Comparison of ENCODE assay signal across 19 mouse cellular contexts in the genomic region with DNA sequence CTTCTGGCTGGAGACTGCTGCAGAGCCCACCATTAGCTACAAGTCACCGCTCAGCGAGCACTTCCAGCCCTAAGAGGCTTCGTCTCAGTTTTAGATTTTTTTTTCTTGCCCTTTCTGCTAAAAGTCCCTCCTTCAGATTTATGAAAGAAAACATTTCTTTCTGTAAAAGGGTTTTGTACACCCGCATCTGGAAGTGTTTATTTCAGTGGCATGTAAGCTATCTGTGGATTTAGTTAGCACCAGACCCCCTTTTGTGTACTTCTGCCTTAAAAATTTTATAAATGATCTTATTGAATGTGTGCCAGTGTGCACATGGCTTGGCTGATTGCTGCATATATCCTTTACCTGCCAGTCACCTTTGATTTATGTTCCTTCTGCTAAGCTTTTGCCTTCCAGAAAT.
DNase-seq lines count a peak whose midpoint lies in the region; ATAC-seq and TF ChIP-seq lines count a peak whose summit lies in the region.
"Had no signal": no experiment of that assay in that cellular context is flagged by ENCODE, and none has a peak within 500 bp of the region (broad histone marks: within the 10 kb centered on the region; RNA-seq: fewer than 3 reads in every experiment).

No protein-coding gene starts in this region.

- no peak overlapping the region for H3K4me3 ChIP-seq in hindbrain, embryonic 12.5 days
- no peak overlapping the region for H3K4me3 ChIP-seq in hindbrain, embryonic 10.5 days
- no peak overlapping the region for H3K4me3 ChIP-seq in embryonic fibroblast, embryonic 13.5 days (ENCODE audit: insufficient read depth, low read length)
- H3K4me3 ChIP-seq in limb, embryonic 12.5 days (replicated peaks): no peak overlapping the region
- H3K4me3 ChIP-seq in layer of hippocampus, adult 2 months: no peak overlapping the region
- H3K4me3 ChIP-seq: forebrain, embryonic 15.5 days; heart, embryonic 13.5 days; hindbrain, embryonic 13.5 days had no signal

- H3K27ac ChIP-seq in hindbrain, embryonic 12.5 days: 0 out of 2 replicates have a peak overlapping the region, but pooled peaks have one; percentile 40
- no peak overlapping the region for H3K27ac ChIP-seq in hindbrain, embryonic 10.5 days
- peak overlapping the region; percentile 32; the same call in 1 of the 2 replicates for H3K27ac ChIP-seq in embryonic fibroblast, embryonic 13.5 days (ENCODE audit: insufficient read depth, low read length)
- peak overlapping the region; percentile 72 for H3K27ac ChIP-seq in limb, embryonic 12.5 days
- H3K27ac ChIP-seq in layer of hippocampus, adult 2 months: no peak overlapping the region
- H3K27ac ChIP-seq: forebrain, embryonic 15.5 days; heart, embryonic 13.5 days; hindbrain, embryonic 13.5 days; hindbrain, postnatal 0 days had no signal

- no peaks in the 10 kb centered on the region for H3K27me3 ChIP-seq in hindbrain, embryonic 12.5 days
- H3K27me3 ChIP-seq in hindbrain, embryonic 10.5 days (ENCODE audit: insufficient read depth, poor library complexity, severe bottlenecking): no peaks in the 10 kb centered on the region
- no peaks in the 10 kb centered on the region for H3K27me3 ChIP-seq in limb, embryonic 12.5 days
- H3K27me3 ChIP-seq: forebrain, embryonic 15.5 days; heart, embryonic 13.5 days; hindbrain, embryonic 13.5 days; Patski had no signal

- no peak for DNase-seq in hindbrain, embryonic 10.5 days (ENCODE audit: low spot score)
- no peak for DNase-seq in layer of hippocampus, adult 2 months (ENCODE audit: low spot score in 2 of 2)
- DNase-seq in heart, adult 9 months (ENCODE audit: low spot score in 2 of 2): no peak
- DNase-seq in right cerebral cortex, postnatal 4 days: no peak
- DNase-seq: adrenal gland, adult 2 months; adrenal gland, postnatal 25 days; cerebellum, adult 18-20 months; cerebellum, adult 9-11 months; cerebellum, postnatal 36 days; gastrocnemius, postnatal 10 days; heart, postnatal 36 days had no signal

- no peak for TF ChIP-seq CTCF in embryonic fibroblast, embryonic 13.5 days (IDR thresholded peaks at IDR 0.05; ENCODE audit: borderline replicate concordance, insufficient read depth, low read length)
- TF ChIP-seq CTCF in layer of hippocampus, adult 2 months (conservative IDR thresholded peaks at IDR 0.05): no peak

- no peak for TF ChIP-seq POLR2A in embryonic fibroblast, embryonic 13.5 days (IDR thresholded peaks at IDR 0.05; ENCODE audit: low read depth, low read length)

- ATAC-seq in hindbrain, embryonic 12.5 days (ENCODE audit: low FRiP score): no peak
- ATAC-seq in limb, embryonic 12.5 days (ENCODE audit: insufficient number of reproducible peaks, insufficient read depth, low FRiP score, low TSS enrichment, low read depth): no peak
- ATAC-seq: forebrain, embryonic 15.5 days; hindbrain, postnatal 0 days; Patski had no signal

- 71% methylated on average over 4 of the region's 4 CpGs for WGBS in hindbrain, embryonic 12.5 days
- WGBS in hindbrain, embryonic 10.5 days: 80% methylated on average over 4 of the region's 4 CpGs
- 37% methylated on average over 4 of the region's 4 CpGs for WGBS in limb, embryonic 12.5 days

- H3K36me3 ChIP-seq in hindbrain, embryonic 12.5 days: no peaks in the 10 kb centered on the region
- no peaks in the 10 kb centered on the region for H3K36me3 ChIP-seq in hindbrain, embryonic 10.5 days
- H3K36me3 ChIP-seq in limb, embryonic 12.5 days: no peaks in the 10 kb centered on the region
- H3K36me3 ChIP-seq: forebrain, embryonic 15.5 days; heart, embryonic 13.5 days; hindbrain, embryonic 13.5 days had no signal

- no peak overlapping the region for H3K4me2 ChIP-seq in hindbrain, embryonic 12.5 days (replicated peaks)
- H3K4me2 ChIP-seq in limb, embryonic 12.5 days: no peak overlapping the region
- H3K4me2 ChIP-seq: forebrain, embryonic 15.5 days; heart, embryonic 13.5 days; hindbrain, embryonic 13.5 days had no signal

- H3K9ac ChIP-seq in hindbrain, embryonic 12.5 days: no peak overlapping the region
- no peak overlapping the region for H3K9ac ChIP-seq in limb, embryonic 12.5 days (replicated peaks)
- H3K9ac ChIP-seq: forebrain, embryonic 15.5 days; heart, embryonic 13.5 days; hindbrain, embryonic 13.5 days had no signal

- H3K4me1 ChIP-seq in hindbrain, embryonic 12.5 days: 0 out of 2 replicates have a peak, but pooled peaks cover 2% of the 10 kb centered on the region
- peaks cover 2% of the 10 kb centered on the region; the same call in 1 of the 2 replicates for H3K4me1 ChIP-seq in hindbrain, embryonic 10.5 days (replicated peaks)
- H3K4me1 ChIP-seq in embryonic fibroblast, embryonic 13.5 days (ENCODE audit: control insufficient read depth, insufficient read depth, low read length): no peaks in the 10 kb centered on the region; the same call in 1 of the 2 replicates
- peaks cover 27% of the 10 kb centered on the region for H3K4me1 ChIP-seq in limb, embryonic 12.5 days (replicated peaks)
- H3K4me1 ChIP-seq: heart, embryonic 13.5 days; hindbrain, embryonic 13.5 days had no signal

- H3K9me3 ChIP-seq in hindbrain, embryonic 12.5 days (replicated peaks): no peaks in the 10 kb centered on the region
- H3K9me3 ChIP-seq in hindbrain, embryonic 10.5 days: no peaks in the 10 kb centered on the region
- no peaks in the 10 kb centered on the region for H3K9me3 ChIP-seq in limb, embryonic 12.5 days
- H3K9me3 ChIP-seq: forebrain, embryonic 15.5 days; heart, embryonic 13.5 days; hindbrain, embryonic 13.5 days had no signal

Comparison
In these comparisons a context has a peak if more than half of its experiments do, and no peak if none do; other contexts are left out.
1. H3K27ac ChIP-seq: peak in hindbrain, embryonic 12.5 days (single experiment), embryonic fibroblast, embryonic 13.5 days (single experiment) and limb, embryonic 12.5 days (single experiment); none in hindbrain, embryonic 10.5 days (single experiment) and layer of hippocampus, adult 2 months (single experiment).